Mouse (Mus musculus) thymus, adult 2 months (tissue): ENCODE measurements at regions not wholly inside any gene's neighbourhood (a gene's known extent, or its start where the extent isn't known, plus 50 kb on each side); places are given as distances from the start of the nearest gene placed in this dataset.
"Not testable (repeated sequence)": the region's sequence is repeated elsewhere in the genome, so short reads cannot be mapped to it uniquely, and the experiment has no call there.

Experiments
- DNase-seq: peaks from one replicate; pipeline ENCODE4 v3.0.0; 2021
- H3K27ac ChIP-seq: fragments of 200-500 bp; 2 replicates; pipeline ENCODE4 v1.5.1; 2012; ENCODE audit warnings: low read length, control low read depth; ENCODE audit not compliant: control insufficient read depth, insufficient read depth
- H3K27me3 ChIP-seq: fragments of 200-500 bp; 2 replicates; pipeline ENCODE4 v1.6.1; 2012; ENCODE audit warnings: mild to moderate bottlenecking, low read length, moderate library complexity, mixed read lengths; ENCODE audit not compliant: control insufficient read depth, insufficient read depth
- H3K36me3 ChIP-seq: fragments of 200-500 bp; 2 replicates; pipeline ENCODE4 v1.6.1; 2012; ENCODE audit warnings: mild to moderate bottlenecking, low read length, moderate library complexity; ENCODE audit not compliant: control insufficient read depth, insufficient read depth
- H3K4me1 ChIP-seq: fragments of 200-500 bp; replicated peaks from 2 replicates; pipeline ENCODE4 v1.6.1; 2012; ENCODE audit warnings: low read length; ENCODE audit not compliant: control insufficient read depth, insufficient read depth
- H3K4me3 ChIP-seq: fragments of 200-500 bp; 2 replicates; pipeline ENCODE4 v1.5.1; 2012; ENCODE audit warnings: mild to moderate bottlenecking, low read length, control low read depth, moderate library complexity; ENCODE audit not compliant: control insufficient read depth, insufficient read depth
- CTCF ChIP-seq: fragments of 200-500 bp; IDR thresholded peaks from 2 replicates; pipeline ENCODE4 v1.5.1; 2012; ENCODE audit warnings: mild to moderate bottlenecking, control low read depth, low read length, moderate library complexity, borderline replicate concordance; ENCODE audit not compliant: control insufficient read depth, poor library complexity, insufficient read depth; ENCODE audit errors: extremely low read depth
- POLR2A ChIP-seq: fragments of 200-500 bp; IDR thresholded peaks from 2 replicates; pipeline ENCODE4 v1.6.1; 2012; ENCODE audit warnings: mild to moderate bottlenecking, low read length, control low read depth, moderate library complexity; ENCODE audit not compliant: control insufficient read depth, poor library complexity, insufficient read depth; ENCODE audit errors: extremely low read depth
- WGBS: fragments of 180-500 bp; shearing (Covaris S2); methylation state at CpG from one replicate; pipeline ENCODE4 v1.1.7; 2018; 5-methylcytosine and 5-hydroxymethylcytosine counted together

GRCm38 (mm10) chr6:4149663-4150062 is 62.9 kb upstream of the Bet1 start:
- H3K36me3 ChIP-seq, result no peaks in the 10 kb centered on the region
- WGBS, result 78% methylated on average over 4 of the region's 4 CpGs
- no peak overlapping the region for H3K4me3 ChIP-seq
- no peaks in the 10 kb centered on the region for H3K27me3 ChIP-seq
- no peak for DNase-seq
- H3K4me1 ChIP-seq, result no peaks in the 10 kb centered on the region
- TF ChIP-seq POLR2A, result no peak
- TF ChIP-seq CTCF, result no peak
- no peak overlapping the region for H3K27ac ChIP-seq

- H3K27me3 ChIP-seq, result no peaks in the 10 kb centered on the region
- no peaks in the 10 kb centered on the region for H3K36me3 ChIP-seq
- H3K27ac ChIP-seq, result no peak overlapping the region
- 92% methylated on average over 2 of the region's 2 CpGs for WGBS
- no peak for DNase-seq
- no peak for TF ChIP-seq POLR2A
- no peak for TF ChIP-seq CTCF
- H3K4me3 ChIP-seq, result no peak overlapping the region
- H3K4me1 ChIP-seq, result no peaks in the 10 kb centered on the region
These were observed 71.5 kb upstream of the Bet1 start for GRCm38 (mm10) chr6:4158293-4158692.

- DNase-seq, result no peak
- H3K27me3 ChIP-seq, result no peaks in the 10 kb centered on the region
- TF ChIP-seq CTCF (no peak), POLR2A (no peak)
- no peak overlapping the region for H3K27ac ChIP-seq
- no peaks in the 10 kb centered on the region for H3K36me3 ChIP-seq
- 31% methylated on average over 1 of the region's 1 CpGs for WGBS
- H3K4me3 ChIP-seq, result no peak overlapping the region
- no peaks in the 10 kb centered on the region for H3K4me1 ChIP-seq
These were observed 77.0 kb upstream of the Bet1 start for GRCm38 (mm10) chr6:4163733-4164132.

GRCm38 (mm10) chr6:4167112-4167511 is 80.3 kb upstream of the Bet1 start:
- Histone ChIP-seq H3K4me1 (no peaks in the 10 kb centered on the region), H3K4me3 (no peak overlapping the region), H3K36me3 (no peaks in the 10 kb centered on the region), H3K27me3 (no peaks in the 10 kb centered on the region), H3K27ac (no peak overlapping the region)
- TF ChIP-seq POLR2A, result no peak
- TF ChIP-seq CTCF, result no peak
- no peak for DNase-seq
- WGBS, result 65% methylated on average over 4 of the region's 4 CpGs

GRCm38 (mm10) chr6:4167757-4168156 is 81.0 kb upstream of the Bet1 start:
- Histone ChIP-seq H3K27me3 (no peaks in the 10 kb centered on the region), H3K27ac (no peak overlapping the region), H3K4me1 (no peaks in the 10 kb centered on the region), H3K4me3 (no peak overlapping the region), H3K36me3 (no peaks in the 10 kb centered on the region)
- no peak for DNase-seq
- TF ChIP-seq POLR2A (no peak), CTCF (no peak)

- WGBS, result 75% methylated on average over 4 of the region's 4 CpGs
- no peak for TF ChIP-seq POLR2A
- TF ChIP-seq CTCF, result no peak
- Histone ChIP-seq H3K27ac (no peak overlapping the region), H3K27me3 (no peaks in the 10 kb centered on the region), H3K4me3 (no peak overlapping the region), H3K4me1 (no peaks in the 10 kb centered on the region), H3K36me3 (no peaks in the 10 kb centered on the region)
- DNase-seq, result no peak
These were observed 84.8 kb upstream of the Bet1 start for GRCm38 (mm10) chr6:4171561-4171960.

- no peak for TF ChIP-seq CTCF
- TF ChIP-seq POLR2A, result no peak
- no peaks in the 10 kb centered on the region for H3K36me3 ChIP-seq
- DNase-seq, result no peak
- H3K27ac ChIP-seq, result no peak overlapping the region
- H3K4me1 ChIP-seq, result no peaks in the 10 kb centered on the region
- H3K4me3 ChIP-seq, result no peak overlapping the region
- H3K27me3 ChIP-seq, result no peaks in the 10 kb centered on the region
- WGBS, result 77% methylated on average over 4 of the region's 4 CpGs
These were observed 100.9 kb upstream of the Bet1 start for GRCm38 (mm10) chr6:4187683-4188082.

- not testable (repeated sequence) for H3K36me3 ChIP-seq, H3K4me3 ChIP-seq, H3K27me3 ChIP-seq, DNase-seq, H3K4me1 ChIP-seq, H3K27ac ChIP-seq
- WGBS, result 73% methylated on average over 5 of the region's 5 CpGs
These were observed 104.2 kb upstream of the Bet1 start for GRCm38 (mm10) chr6:4190976-4191375.
